Mouse (Mus musculus) thymus, postnatal 25 days (tissue): Measurements from ENCODE around the gene Aldh3b2.
A peak's percentile ranks its signal among the peaks of the same experiment; 100 is the strongest.

Source experiments
- DNase-seq: peaks from one replicate; pipeline ENCODE4 v3.0.0; 2022

Aldh3b2 gene

GRCm38 (mm10) chr19:3972229-3972628, at the start of gene Aldh3b2:
Aldh3b2 (plus strand) TSS chr19:3972328.
- no peak for DNase-seq

GRCm38 (mm10) chr19:3922661-3923371, 49.3 kb upstream of the Aldh3b2 start:
- DNase-seq: no peak

GRCm38 (mm10) chr19:3923586-3923985, 48.5 kb upstream of the Aldh3b2 start:
- DNase-seq: peak; percentile 38

- DNase-seq: no peak
Observed at GRCm38 (mm10) chr19:3924190-3924589, 47.9 kb upstream of the Aldh3b2 start.

- no peak for DNase-seq
Observed at GRCm38 (mm10) chr19:3924868-3925267, 47.3 kb upstream of the Aldh3b2 start.

- no peak for DNase-seq
Observed at GRCm38 (mm10) chr19:3925859-3926258, 46.3 kb upstream of the Aldh3b2 start.

- no peak for DNase-seq
Observed at GRCm38 (mm10) chr19:3926279-3926678, 45.8 kb upstream of the Aldh3b2 start.

GRCm38 (mm10) chr19:3926685-3927084, 45.4 kb upstream of the Aldh3b2 start:
- no peak for DNase-seq

GRCm38 (mm10) chr19:3927989-3928388, 44.1 kb upstream of the Aldh3b2 start:
- no peak for DNase-seq

- no peak for DNase-seq
Observed at GRCm38 (mm10) chr19:3928779-3929178, 43.3 kb upstream of the Aldh3b2 start.

- DNase-seq: no peak
Observed at GRCm38 (mm10) chr19:3929211-3929941, 42.8 kb upstream of the Aldh3b2 start, which contains the start of gene Aldh3b1. Aldh3b1 (minus strand) TSS chr19:3929808.

- peak; percentile 61 for DNase-seq
Observed at GRCm38 (mm10) chr19:3930262-3931057, 41.7 kb upstream of the Aldh3b2 start.

- DNase-seq: no peak
Observed at GRCm38 (mm10) chr19:3931716-3932115, 40.4 kb upstream of the Aldh3b2 start.

GRCm38 (mm10) chr19:3935032-3935895, 36.9 kb upstream of the Aldh3b2 start, which contains the start of gene Unc93b1:
Unc93b1 (plus strand) TSS chr19:3935186.
- peak; percentile 26 for DNase-seq

GRCm38 (mm10) chr19:3935896-3936850, 36.0 kb upstream of the Aldh3b2 start:
- peak; percentile 64 for DNase-seq

- DNase-seq: no peak
Observed at GRCm38 (mm10) chr19:3942315-3942714, 29.8 kb upstream of the Aldh3b2 start.

- DNase-seq: peak; percentile 64
Observed at GRCm38 (mm10) chr19:3942986-3943735, 29.0 kb upstream of the Aldh3b2 start.

- DNase-seq: peak; percentile 78
Observed at GRCm38 (mm10) chr19:3945872-3946564, 26.1 kb upstream of the Aldh3b2 start.

GRCm38 (mm10) chr19:3946715-3947114, 25.4 kb upstream of the Aldh3b2 start:
- peak; percentile 79 for DNase-seq

- DNase-seq: no peak
Observed at GRCm38 (mm10) chr19:3947813-3948212, 24.3 kb upstream of the Aldh3b2 start.
